Mouse (Mus musculus): ENCODE measurements around the gene Map3k20.

Gene Map3k20

GRCm38 (mm10) chr2:72281971-72282370 lies 3.5 kb upstream of the Map3k20 start:
- no peak for DNase-seq

- DNase-seq: no peak
Observed at GRCm38 (mm10) chr2:72282733-72283132, 2.7 kb upstream of the Map3k20 start.

- DNase-seq: no peak
Observed at GRCm38 (mm10) chr2:72284689-72285088, 748 bp upstream of the Map3k20 start.

- peak; percentile 66 for DNase-seq
Observed at GRCm38 (mm10) chr2:72285888-72286661, 638 bp downstream of the Map3k20 start.

- no peak for DNase-seq
Observed at GRCm38 (mm10) chr2:72287142-72287541, 1.7 kb downstream of the Map3k20 start.

- no peak for DNase-seq
Observed at GRCm38 (mm10) chr2:72288932-72289534, 3.6 kb downstream of the Map3k20 start.

GRCm38 (mm10) chr2:72291103-72291502 lies 5.7 kb downstream of the Map3k20 start:
- no peak for DNase-seq

GRCm38 (mm10) chr2:72292573-72292972 lies 7.1 kb downstream of the Map3k20 start:
- DNase-seq: no peak

GRCm38 (mm10) chr2:72294994-72295393 lies 9.6 kb downstream of the Map3k20 start:
- no peak for DNase-seq

- DNase-seq: no peak
Observed at GRCm38 (mm10) chr2:72296984-72297715, 11.7 kb downstream of the Map3k20 start.

GRCm38 (mm10) chr2:72297716-72298082 lies 12.3 kb downstream of the Map3k20 start:
- peak; percentile 72 for DNase-seq

- no peak for DNase-seq
Observed at GRCm38 (mm10) chr2:72298406-72298805, 13.0 kb downstream of the Map3k20 start.

- no peak for DNase-seq
Observed at GRCm38 (mm10) chr2:72301194-72301916, 15.9 kb downstream of the Map3k20 start.

- no peak for DNase-seq
Observed at GRCm38 (mm10) chr2:72305738-72306137, 20.3 kb downstream of the Map3k20 start.

GRCm38 (mm10) chr2:72308351-72308750 lies 22.9 kb downstream of the Map3k20 start:
- no peak for DNase-seq

GRCm38 (mm10) chr2:72308981-72309380 lies 23.5 kb downstream of the Map3k20 start:
- DNase-seq: peak; percentile 32

- DNase-seq: peak; percentile 41
Observed at GRCm38 (mm10) chr2:72311486-72311885, 26.0 kb downstream of the Map3k20 start.

- DNase-seq: no peak
Observed at GRCm38 (mm10) chr2:72313312-72313711, 27.9 kb downstream of the Map3k20 start.

GRCm38 (mm10) chr2:72318421-72318820 lies 33.0 kb downstream of the Map3k20 start:
- no peak for DNase-seq

GRCm38 (mm10) chr2:72319028-72319798 lies 33.8 kb downstream of the Map3k20 start:
- DNase-seq: no peak

- no peak for DNase-seq
Observed at GRCm38 (mm10) chr2:72320661-72321060, 35.2 kb downstream of the Map3k20 start.

- DNase-seq: no peak
Observed at GRCm38 (mm10) chr2:72321591-72321990, 36.2 kb downstream of the Map3k20 start.
